Mouse (Mus musculus): ENCODE results near the gene Styx.

GRCm38 (mm10) chr14:45307630-45308328, 43.1 kb upstream of the Styx start:
- TF ChIP-seq CTCF (IDR thresholded peaks at IDR 0.05; ENCODE audit: low read depth): no peak
- TF ChIP-seq EP300 (IDR thresholded peaks at IDR 0.05; ENCODE audit: low read depth): no peak
